Mouse (Mus musculus) right cerebral cortex, postnatal 25 days (tissue): ENCODE measurements around the gene A230050P20Rik.

Experiments
- DNase-seq: peaks from one replicate; pipeline ENCODE4 v3.0.0; 2022

Gene A230050P20Rik

GRCm38 (mm10) chr9:20875021-20875790 lies 6.8 kb downstream of the A230050P20Rik start:
- peak; percentile 53 for DNase-seq

DNA sequence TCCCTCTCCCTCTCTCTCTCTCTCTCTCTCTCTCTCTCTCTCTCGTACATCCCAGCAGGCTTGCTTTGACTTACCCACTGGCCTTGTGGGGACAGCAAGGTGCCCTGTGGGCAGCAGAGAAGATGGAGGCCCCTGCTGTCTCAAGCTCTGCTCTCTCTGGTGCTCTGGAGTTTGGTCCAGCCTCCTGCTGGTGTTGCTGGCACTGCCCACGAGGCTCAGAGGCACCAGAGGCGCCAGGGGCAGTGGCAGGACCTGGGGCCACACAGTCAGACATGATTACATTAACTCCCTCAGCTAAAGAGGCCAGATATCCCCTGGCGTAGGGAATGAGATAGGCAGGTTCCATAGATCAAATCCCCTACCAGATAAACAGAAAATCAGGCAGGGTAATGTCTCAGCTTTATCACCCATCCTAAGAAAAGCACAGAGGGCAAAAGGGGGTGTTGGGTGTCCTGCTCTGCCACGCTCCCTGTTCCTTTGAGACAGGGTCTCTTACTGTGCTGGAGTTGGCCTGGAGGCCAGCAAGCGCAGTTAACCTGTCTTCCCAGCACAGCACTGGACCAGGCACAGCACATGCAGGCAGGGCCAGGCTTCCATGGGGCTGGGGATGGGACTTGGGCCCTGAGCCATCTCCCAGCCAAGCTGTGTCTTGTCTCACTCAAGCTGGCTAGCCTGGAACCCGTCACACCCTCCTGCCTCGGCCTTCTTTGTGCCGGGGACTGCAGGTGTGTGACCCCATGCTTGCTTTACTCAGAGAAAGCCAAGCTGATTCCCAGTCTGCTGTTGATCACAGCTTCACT lies 8.1 kb downstream of the A230050P20Rik start:
- DNase-seq: no peak

- no peak for DNase-seq
Observed at GRCm38 (mm10) chr9:20877118-20878040, 8.9 kb downstream of the A230050P20Rik start.

DNA sequence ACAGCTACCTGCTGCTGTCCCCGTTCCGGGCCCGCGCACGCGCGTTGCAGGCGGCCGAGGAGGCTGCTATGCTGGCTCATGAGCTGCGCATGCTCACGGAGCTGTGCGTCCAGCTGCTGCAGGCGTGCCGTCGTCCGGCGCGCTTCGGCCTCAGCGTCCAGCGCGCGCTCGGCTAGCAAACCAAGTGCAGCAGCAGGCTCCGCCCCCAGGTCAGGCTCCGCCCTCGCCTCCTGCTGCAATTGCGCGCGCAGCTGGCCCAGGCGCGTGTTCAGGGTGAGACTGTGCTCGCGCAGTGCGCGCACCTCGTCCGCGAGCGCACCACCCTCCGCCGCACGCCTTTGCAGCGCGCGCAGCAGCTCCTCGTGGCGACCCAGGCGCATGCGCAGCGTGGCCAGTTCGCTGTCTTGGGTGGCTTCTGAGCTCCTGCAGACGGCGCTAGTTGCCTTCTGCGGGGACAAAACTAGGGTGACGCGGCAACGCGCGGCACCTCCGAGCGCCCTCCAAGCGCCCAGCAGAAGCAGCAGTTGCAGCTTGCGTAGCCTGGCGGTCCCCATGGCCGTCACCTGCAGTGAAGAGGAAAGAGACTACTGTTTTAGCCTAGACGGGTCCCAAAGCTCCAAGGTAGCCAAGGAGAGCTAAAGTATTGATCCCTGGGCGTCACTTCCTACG lies 9.7 kb downstream of the A230050P20Rik start:
- peak; percentile 100 for DNase-seq

DNA sequence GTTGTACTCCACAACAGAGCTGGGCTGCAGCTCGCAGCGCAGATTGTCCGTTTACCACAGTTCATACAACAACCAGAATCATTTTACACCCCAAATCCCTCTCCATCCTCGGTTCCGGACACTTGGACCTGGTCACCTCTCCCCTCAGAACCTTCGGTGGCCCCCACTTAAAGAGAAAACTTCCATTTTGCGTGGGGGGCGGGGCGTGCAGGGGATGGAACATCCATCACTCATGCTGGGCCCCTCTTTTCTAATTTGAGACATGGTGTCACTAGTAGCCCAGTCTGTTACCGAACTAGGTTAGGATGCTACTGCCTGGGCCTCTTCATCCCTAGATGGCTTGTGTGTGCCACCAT lies 10.2 kb downstream of the A230050P20Rik start:
- DNase-seq: no peak

DNA sequence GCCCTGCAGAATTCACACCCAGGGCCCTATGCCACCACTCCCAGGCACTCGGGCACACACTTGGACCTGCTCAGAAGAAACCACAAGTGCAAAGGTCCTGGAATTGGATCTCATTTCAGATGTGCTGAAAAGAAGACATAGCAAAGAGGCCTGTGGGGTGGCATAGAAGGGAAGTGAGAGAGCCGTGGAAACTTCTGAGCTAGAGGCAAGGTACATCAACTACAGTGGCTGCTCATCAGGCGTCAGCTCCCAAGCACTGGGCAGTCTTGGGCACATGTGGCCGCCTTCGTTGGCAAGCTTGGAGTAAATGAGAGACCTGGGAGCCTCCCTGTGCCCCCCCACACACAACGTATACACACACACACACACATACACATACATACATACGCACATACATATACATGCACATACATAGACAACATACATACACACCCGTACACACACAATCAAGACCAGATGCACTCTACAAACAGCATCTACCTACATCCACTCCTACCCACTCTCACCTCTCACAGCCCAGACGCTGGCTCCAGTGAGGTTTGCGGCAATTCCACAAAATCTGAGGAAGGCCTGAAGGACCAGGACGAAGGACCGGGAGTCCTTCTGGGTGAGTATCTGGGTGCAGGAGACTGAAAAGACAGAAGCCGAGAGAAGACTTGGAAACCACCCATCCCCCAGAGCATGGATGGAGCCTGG lies 10.8 kb downstream of the A230050P20Rik start, which contains the start of gene Angptl6:
TSS of gene Angptl6 (minus strand) at position 631 of the 696 bp plus-strand sequence.
- DNase-seq: no peak

DNA sequence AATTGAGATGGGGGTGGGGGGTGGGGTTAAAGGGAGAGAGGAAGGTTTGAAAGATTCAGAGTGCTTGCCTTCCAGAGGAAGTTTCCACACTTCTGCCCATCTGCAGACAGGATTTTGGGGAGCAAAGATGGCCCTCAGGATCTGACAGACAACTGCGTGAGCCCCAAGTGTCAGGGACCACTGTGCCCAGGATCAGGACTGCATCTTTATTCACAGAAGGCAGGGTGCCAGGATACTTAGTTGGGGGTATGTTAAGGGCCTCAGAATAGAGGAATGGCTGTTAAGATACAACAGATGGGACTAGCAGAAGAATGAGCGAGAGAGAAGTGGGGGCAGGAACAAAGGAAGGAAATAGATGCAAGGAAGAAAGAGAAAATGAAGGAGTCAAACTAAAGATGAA lies 18.1 kb downstream of the A230050P20Rik start:
- DNase-seq: no peak

GRCm38 (mm10) chr9:20887191-20887590 lies 18.7 kb downstream of the A230050P20Rik start:
- DNase-seq: no peak

- DNase-seq: peak; percentile 95
Observed at GRCm38 (mm10) chr9:20887704-20888385, 19.4 kb downstream of the A230050P20Rik start, which contains the start of gene Ppan. TSS of gene Ppan (plus strand) at chr9:20888175.

DNA sequence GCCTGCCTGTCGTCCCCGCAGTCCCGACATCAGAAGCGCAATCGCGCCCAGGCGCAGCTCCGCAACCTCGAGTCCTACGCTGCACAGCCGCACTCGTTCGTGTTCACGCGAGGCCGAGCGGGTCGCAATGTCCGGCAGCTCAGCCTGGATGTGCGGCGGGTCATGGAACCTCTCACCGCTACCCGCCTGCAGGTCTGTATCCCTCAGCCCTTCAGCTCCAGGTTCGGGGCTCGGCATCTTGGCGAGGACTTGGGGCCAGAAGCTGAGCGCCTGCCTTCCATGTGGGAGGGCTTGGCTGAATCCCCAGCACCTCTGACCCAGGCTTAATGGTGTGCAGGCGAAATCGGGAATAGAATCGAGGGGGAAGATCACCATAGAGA lies 19.9 kb downstream of the A230050P20Rik start:
- DNase-seq: no peak

GRCm38 (mm10) chr9:20889185-20890141 lies 21.0 kb downstream of the A230050P20Rik start:
- no peak for DNase-seq

DNA sequence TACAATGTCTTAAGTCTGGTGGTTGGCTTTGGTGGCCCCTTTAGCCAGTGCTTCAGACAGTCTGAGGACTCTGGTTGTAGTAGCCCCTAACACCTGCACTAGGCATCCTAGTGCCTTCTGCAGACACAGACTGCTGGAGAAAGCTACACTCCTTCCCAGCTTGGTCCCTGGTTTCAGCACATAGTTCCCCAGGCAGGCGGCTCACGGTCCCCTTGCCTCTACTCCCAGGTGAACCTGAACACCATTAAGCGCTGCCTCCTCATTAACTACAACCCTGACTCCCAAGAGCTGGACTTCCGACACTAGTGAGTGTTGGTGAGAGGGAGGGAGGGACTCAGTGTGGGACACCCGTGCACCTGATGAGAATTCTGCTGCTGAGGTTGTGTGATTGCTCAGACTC lies 22.0 kb downstream of the A230050P20Rik start:
- no peak for DNase-seq

DNA sequence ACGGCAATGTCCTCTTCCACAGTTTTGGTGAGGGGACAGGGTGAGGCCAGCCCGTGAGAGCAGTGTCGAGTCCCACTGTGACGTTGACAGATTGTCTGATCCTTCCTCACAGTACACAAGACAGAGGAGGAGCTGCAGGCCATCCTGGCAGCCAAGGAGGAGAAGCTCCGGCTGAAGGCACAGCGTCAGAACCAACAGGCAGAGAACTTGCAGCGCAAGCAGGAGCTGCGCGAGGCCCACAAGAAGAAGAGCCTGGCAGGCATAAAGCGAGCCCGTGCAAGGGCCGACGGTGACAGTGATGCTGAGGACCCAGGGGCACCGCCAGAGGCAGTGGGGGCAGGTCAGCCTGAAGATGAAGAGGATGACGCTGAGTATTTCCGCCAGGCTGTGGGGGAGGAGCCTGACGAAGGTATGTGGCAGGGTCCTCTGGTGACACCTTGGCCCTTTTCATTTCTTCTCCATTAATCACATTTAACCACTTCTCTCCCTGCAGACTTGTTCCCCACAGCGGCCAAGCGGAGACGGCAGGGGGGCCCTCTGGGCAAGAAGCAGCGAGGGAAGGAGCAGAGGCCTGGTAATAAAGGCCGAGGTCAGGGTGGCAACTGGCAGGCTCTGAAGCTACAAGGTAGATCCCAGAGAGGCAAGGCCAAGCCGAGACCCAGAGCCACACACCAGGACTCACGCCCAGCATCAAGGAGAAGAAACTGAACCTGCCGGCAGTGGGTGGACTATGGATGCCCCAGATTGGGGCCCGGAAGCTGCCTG lies 23.1 kb downstream of the A230050P20Rik start:
- DNase-seq: no peak

DNA sequence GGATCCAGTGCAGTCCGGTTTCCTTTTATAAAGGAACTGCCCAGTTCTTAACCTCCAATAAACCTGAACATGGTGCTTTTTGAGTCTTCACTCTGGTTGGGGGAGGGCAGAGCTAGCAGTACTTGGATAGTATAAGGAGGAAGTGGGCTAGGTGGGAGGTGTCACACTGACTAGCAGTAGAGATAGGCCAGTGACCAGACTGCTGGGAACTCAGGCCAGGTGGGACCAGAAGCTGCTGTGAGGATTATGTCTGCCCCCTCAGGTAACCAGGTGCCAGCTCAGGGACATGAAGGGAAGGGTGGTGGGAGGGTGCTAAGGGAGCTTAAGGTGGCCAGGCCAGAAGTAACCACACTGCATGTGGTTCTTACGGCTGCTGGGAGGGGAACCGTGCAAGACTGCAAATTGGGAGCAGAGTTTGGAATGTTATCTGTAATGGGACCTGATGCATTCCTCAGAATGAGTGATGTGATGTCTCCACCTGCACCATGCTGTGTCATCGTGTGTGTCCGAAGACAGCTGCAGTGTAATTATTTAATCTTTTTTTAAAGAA lies 23.7 kb downstream of the A230050P20Rik start:
- no peak for DNase-seq

GRCm38 (mm10) chr9:20893069-20893468 lies 24.6 kb downstream of the A230050P20Rik start:
- DNase-seq: no peak

DNA sequence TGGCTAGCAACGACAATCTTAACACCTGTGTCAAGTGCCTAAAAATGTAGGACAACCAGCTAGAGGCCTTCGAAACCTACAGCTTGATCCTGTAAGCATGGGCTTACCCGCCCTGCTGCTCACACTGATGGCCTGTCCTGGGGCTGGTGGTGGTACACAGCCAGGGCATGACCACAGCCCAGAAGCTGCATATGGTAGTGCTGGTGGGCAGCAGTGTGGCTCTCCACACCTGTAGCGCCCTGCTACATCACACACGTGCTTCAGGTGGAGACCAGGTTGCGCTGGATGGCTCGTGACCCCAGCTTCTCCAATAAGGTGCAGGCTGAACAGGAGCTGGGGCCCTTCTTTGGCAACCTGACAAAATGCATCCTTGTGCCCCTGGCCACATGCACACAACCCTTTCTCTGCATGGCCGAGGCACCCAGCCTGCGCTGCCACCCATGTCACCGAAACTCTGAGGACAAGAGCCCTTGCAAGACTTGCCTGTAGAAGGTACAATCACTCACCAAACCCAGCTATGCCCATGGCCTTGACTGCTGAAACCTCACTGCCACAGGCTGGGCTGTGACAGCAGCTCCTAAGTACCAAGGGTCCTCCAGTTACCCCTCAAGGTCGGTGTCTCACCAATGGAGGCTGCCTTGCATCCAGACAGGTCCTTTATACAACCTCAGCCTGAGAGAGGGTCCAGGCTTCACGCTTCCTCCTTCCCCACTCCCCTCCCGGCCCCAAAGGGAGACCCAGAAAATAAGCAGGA lies 25.3 kb downstream of the A230050P20Rik start:
- no peak for DNase-seq

- DNase-seq: no peak
Observed at GRCm38 (mm10) chr9:20894629-20895028, 26.2 kb downstream of the A230050P20Rik start.

GRCm38 (mm10) chr9:20895382-20895781 lies 26.9 kb downstream of the A230050P20Rik start:
- DNase-seq: no peak
